Mouse (Mus musculus): Measurements from ENCODE around the gene Tmcc3.

- TF ChIP-seq ZC3H11A (IDR thresholded peaks at IDR 0.05; ENCODE audit: borderline replicate concordance, low read depth, low read length), result no peak
- TF ChIP-seq HCFC1 (IDR thresholded peaks at IDR 0.05; ENCODE audit: borderline replicate concordance, insufficient read depth, low read length), result no peak
- no peak for TF ChIP-seq ZNF384 (IDR thresholded peaks at IDR 0.05; ENCODE audit: low read depth, low read length)
- no peak for TF ChIP-seq MAFK (IDR thresholded peaks at IDR 0.05; ENCODE audit: insufficient read depth, low read depth, low read length)
- no peak for TF ChIP-seq CHD2 (IDR thresholded peaks at IDR 0.05; ENCODE audit: low read depth, low read length)
Observed at GRCm38 (mm10) chr10:94406821-94407220, 95.1 kb downstream of the Tmcc3 start.
